Mouse (Mus musculus): ENCODE data around the gene Dexi.

- TF ChIP-seq CTCF (IDR thresholded peaks at IDR 0.05; ENCODE audit: extremely low read depth, insufficient read depth, low read length) (no peak), POLR2A (IDR thresholded peaks at IDR 0.05; ENCODE audit: extremely low read depth, insufficient read depth, low read length) (no peak)
Measured at GRCm38 (mm10) chr16:10491716-10492115, 51.1 kb downstream of the Dexi start.

All from cortical plate, adult 2 months (tissue).